Mouse (Mus musculus) liver, embryonic 14.5 days (tissue): Measurements from ENCODE around the gene St3gal4. TPM values are rescaled to one million over a fixed set of nuclear protein-coding genes. Genes with fewer than 3 reads are reported as not detected.

Experiments
- ATAC-seq: fragments of 200-750 bp; cut with Nextera tagmentation; 2 replicates; pipeline ENCODE4 v1.8.0; 2017; ENCODE audit warnings: moderate number of reproducible peaks, mild to moderate bottlenecking, moderate library complexity; ENCODE audit not compliant: insufficient read depth
- DNase-seq, 3 experiments: peaks; one replicate each; pipeline ENCODE4 v3.0.0-alpha.2; 2012 to 2013; ENCODE audit warnings: low read depth in 3 of 3, low spot score in 3 of 3
- H3K27ac ChIP-seq: fragments of 300-500 bp; sonication (generic); 2 replicates; pipeline ENCODE4 v1.5.1; 2014; ENCODE audit warnings: moderate library complexity, mild to moderate bottlenecking, control low read depth, inconsistent platforms
- H3K27me3 ChIP-seq: fragments of 300-500 bp; sonication (generic); 2 replicates; pipeline ENCODE4 v1.6.1; 2014; ENCODE audit warnings: mild to moderate bottlenecking, low read length, moderate library complexity; ENCODE audit not compliant: control insufficient read depth, insufficient read depth
- H3K36me3 ChIP-seq: fragments of 300-500 bp; sonication (generic); replicated peaks from 2 replicates; pipeline ENCODE4 v1.6.1; 2014; ENCODE audit warnings: low read depth; ENCODE audit not compliant: control insufficient read depth, insufficient read depth
- H3K4me1 ChIP-seq, 2 experiments: fragments of 200-500 bp in 1 of 2; fragments of 300-500 bp in 1 of 2; sonication (generic) in 1 of 2; replicated peaks; 2 replicates each; pipeline ENCODE4 v1.6.1; 2012 to 2014; ENCODE audit warnings: antibody characterized with exemption in 1 of 2, inconsistent platforms in 1 of 2, low read length in 1 of 2; ENCODE audit not compliant: control insufficient read depth in 2 of 2, insufficient read depth in 2 of 2
- H3K4me2 ChIP-seq: fragments of 300-500 bp; sonication (generic); 2 replicates; pipeline ENCODE4 v1.6.1; 2014; ENCODE audit warnings: low read depth, mild to moderate bottlenecking, control low read depth, moderate library complexity
- H3K4me3 ChIP-seq, 2 experiments: fragments of 200-500 bp in 1 of 2; fragments of 300-500 bp in 1 of 2; sonication (generic) in 1 of 2; 2 replicates each; pipeline ENCODE4 v1.5.1; 2012 to 2014; ENCODE audit warnings: low read depth in 2 of 2, low read length in 2 of 2, mild to moderate bottlenecking in 2 of 2, control low read depth in 1 of 2, inconsistent platforms in 1 of 2, moderate library complexity in 1 of 2; ENCODE audit not compliant: insufficient read depth in 1 of 2
- H3K9ac ChIP-seq: fragments of 300-500 bp; sonication (generic); replicated peaks from 2 replicates; pipeline ENCODE4 v1.6.1; 2014; ENCODE audit warnings: mild to moderate bottlenecking, control low read depth, moderate library complexity
- H3K9me3 ChIP-seq: fragments of 300-500 bp; sonication (generic); 2 replicates; pipeline ENCODE4 v1.6.1; 2016; ENCODE audit warnings: low read length, mixed read lengths; ENCODE audit not compliant: control insufficient read depth
- CTCF ChIP-seq: IDR thresholded peaks from 2 replicates; pipeline ENCODE4 v1.5.1; 2016; ENCODE audit warnings: antibody characterized with exemption, low read depth, control low read depth
- EP300 ChIP-seq: IDR thresholded peaks from 2 replicates; pipeline ENCODE4 v1.6.1; 2016; ENCODE audit warnings: antibody characterized with exemption, low read depth
- WGBS: fragments of 180-500 bp; shearing (Covaris S2); extraction: QIAGEN DNeasy Blood & Tissue Kit; methylation state at CpG from one replicate; pipeline ENCODE4 v1.1.7; 2014; ENCODE audit not compliant: insufficient replicate concordance; 5-methylcytosine and 5-hydroxymethylcytosine counted together
- polyA plus RNA-seq, 2 experiments: library from polyadenylated mRNA; depleted of rRNA in 1 of 2; stranded (reverse) in 1 of 2; unstranded in 1 of 2; fragments of >200 nt; fragmentation: Nextera tagmentation in 1 of 2; extraction: Ambion mirVana in 1 of 2; gene quantifications; 2 replicates each; pipeline versions ENCODE4 v1.2.1 to v1.2.3; 2012 to 2014

The St3gal4 gene
- polyA plus RNA-seq, 2 experiments, result 6.0 to 19.2 TPM

DNA sequence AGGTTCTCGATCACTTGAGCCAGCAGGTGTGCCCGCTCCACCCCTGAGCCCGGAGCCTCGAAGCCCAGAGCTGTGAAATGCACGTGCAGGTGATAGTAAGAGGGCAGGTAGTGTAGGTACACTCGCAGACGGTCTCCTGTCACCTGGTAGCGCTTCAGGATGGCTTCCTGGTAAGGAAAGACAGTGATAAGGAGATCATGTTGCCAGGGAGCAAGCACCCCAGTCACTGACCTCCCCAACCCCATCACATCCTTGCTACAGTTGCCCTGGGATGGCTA, 5.5 kb upstream of the St3gal4 start:
- no peak overlapping the region for H3K4me3 ChIP-seq
- H3K27me3 ChIP-seq, result no peaks in the 10 kb centered on the region
- no peak for TF ChIP-seq CTCF
- TF ChIP-seq EP300, result no peak
- no peak overlapping the region for H3K9ac ChIP-seq
- DNase-seq (no peak), ATAC-seq (no peak)
- peaks cover 42% of the 10 kb centered on the region for H3K36me3 ChIP-seq
- H3K9me3 ChIP-seq, result no peaks in the 10 kb centered on the region
- 77% methylated on average over 8 of the region's 8 CpGs for WGBS
- peak overlapping the region; percentile 39 for H3K27ac ChIP-seq
- peaks cover 51 to 66% of the 10 kb centered on the region in 2 experiments for H3K4me1 ChIP-seq
- H3K4me2 ChIP-seq, result no peak overlapping the region

DNA sequence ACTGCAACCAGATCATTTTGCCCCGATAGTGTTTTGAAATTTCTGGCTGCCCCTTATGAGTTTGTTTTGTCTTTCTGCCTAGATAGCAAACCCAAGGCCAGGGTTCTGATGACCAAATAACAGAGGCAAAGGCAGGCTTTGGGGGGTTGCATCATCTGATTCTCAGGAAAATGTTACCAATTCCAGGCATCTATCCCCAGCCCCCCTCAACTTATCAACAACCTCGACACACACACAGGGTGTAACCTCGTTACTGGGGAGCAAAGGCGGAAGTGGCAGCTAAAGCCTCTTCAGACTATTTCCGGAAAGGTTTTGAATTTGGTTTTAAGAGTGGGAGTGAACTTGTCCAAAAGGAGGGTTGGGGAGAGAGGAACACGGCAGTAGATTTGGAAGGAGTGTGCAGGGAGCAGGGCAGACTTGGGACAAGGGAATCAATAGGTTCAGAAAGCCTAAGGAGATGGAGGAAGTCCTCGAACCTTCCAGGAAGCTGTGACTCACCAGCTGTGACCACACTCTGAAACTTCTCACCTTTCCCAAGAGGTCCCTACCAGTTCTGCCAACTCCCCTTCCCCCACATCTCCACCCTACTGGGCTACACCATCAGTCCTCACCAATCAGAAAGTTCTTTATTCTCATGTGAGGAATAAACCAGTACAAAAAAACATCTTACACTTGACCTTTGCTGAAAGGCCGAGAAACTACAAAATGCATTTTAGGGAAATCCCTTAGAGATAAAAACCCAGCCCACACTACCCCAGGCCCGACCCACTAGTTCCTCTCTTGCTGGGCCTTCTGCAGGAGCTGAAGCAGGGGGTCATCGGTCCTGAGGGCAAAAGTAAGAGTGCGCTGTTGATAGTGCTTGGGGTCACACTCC, 5.0 kb upstream of the St3gal4 start:
- Histone ChIP-seq H3K27ac (peak overlapping the region; percentile 98), H3K9ac (peak overlapping the region; percentile 65), H3K27me3 (no peaks in the 10 kb centered on the region), H3K36me3 (peaks cover 44% of the 10 kb centered on the region), H3K4me1 (peaks cover 57 to 68% of the 10 kb centered on the region in 2 experiments), H3K9me3 (no peaks in the 10 kb centered on the region), H3K4me2 (peak overlapping the region; percentile 74), H3K4me3 (no peak overlapping the region)
- ATAC-seq (peak; percentile 59), DNase-seq (peak in 2 of 3 experiments; percentile 46 to 77)
- 17% methylated on average over 11 of the region's 11 CpGs for WGBS
- TF ChIP-seq CTCF, result no peak
- TF ChIP-seq EP300, result no peak

DNA sequence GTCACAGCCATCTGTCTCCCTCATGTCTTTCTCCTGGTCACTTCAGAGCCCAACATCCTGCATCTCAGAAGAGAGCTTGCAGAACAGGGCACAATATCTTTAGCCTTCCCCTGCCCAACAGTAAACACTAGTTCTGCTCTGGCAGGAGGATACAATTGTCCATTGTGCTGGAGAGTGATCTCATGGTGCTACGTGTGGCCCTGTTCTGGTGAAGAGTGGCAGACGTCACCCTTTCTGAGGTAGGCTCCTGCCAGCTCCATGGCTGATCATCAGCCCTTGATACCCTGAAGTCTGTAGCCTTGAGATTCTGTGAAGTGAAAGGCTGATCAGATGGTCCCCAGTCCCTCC, 4.4 kb upstream of the St3gal4 start:
- ATAC-seq (peak; percentile 47), DNase-seq (peak in 1 of 3 experiments; percentile 40)
- TF ChIP-seq CTCF, result no peak
- no peak for TF ChIP-seq EP300
- no peak overlapping the region for H3K4me3 ChIP-seq
- H3K4me2 ChIP-seq, result peak overlapping the region; percentile 74
- H3K9me3 ChIP-seq, result no peaks in the 10 kb centered on the region
- peak overlapping the region; percentile 98 for H3K27ac ChIP-seq
- H3K4me1 ChIP-seq, result peaks cover 63 to 73% of the 10 kb centered on the region in 2 experiments
- H3K9ac ChIP-seq, result peak overlapping the region; percentile 65
- H3K27me3 ChIP-seq, result no peaks in the 10 kb centered on the region
- H3K36me3 ChIP-seq, result peaks cover 41% of the 10 kb centered on the region
- WGBS, result 6% methylated on average over 2 of the region's 2 CpGs

DNA sequence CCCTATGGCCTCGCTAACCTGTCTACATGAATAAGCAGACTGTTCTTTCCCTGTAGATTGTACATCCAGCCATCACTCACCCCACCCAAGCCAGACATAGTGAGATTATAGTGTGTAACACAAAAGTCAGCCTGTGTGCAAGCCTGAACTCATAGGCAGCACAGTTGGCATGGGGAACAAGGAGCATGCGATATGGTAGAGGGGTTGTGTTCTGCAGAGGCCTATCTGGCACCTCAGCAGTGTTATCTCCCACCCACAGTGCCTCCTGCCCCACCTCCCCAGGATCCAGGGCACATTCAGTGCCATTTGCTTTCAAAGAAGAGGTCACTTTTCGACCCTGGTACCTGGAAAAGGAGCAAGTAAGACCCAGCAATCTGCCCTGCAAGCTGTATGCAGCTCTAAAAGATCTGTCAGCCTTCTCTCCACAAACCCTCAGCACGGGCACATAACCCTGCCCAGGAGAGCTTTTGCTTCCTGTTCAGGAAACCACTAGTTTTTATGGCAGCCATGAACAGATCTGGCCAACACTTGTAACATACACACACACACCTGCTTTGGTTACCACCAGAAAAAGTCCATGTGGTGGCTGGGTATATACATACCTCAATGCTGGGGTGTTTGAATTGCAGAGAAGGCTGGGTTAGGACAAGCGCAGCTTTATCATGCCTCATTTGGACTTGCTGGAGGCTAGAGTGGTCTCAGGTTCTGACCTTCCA, 3.6 kb upstream of the St3gal4 start:
- Histone ChIP-seq H3K4me3 (peak overlapping the region; percentile 12 to 33; a peak in 2 of 4 replicates), H3K4me2 (peak overlapping the region; percentile 74), H3K27me3 (no peaks in the 10 kb centered on the region), H3K9me3 (no peaks in the 10 kb centered on the region), H3K36me3 (peaks cover 37% of the 10 kb centered on the region), H3K27ac (peak overlapping the region; percentile 98), H3K9ac (peak overlapping the region; percentile 65), H3K4me1 (peaks cover 70 to 78% of the 10 kb centered on the region in 2 experiments)
- peak; percentile 89 for ATAC-seq
- TF ChIP-seq CTCF (no peak), EP300 (peak; percentile 97)
- WGBS, result 19% methylated on average over 5 of the region's 5 CpGs
- DNase-seq, result peak; percentile 85 to 92 (median 85)

DNA sequence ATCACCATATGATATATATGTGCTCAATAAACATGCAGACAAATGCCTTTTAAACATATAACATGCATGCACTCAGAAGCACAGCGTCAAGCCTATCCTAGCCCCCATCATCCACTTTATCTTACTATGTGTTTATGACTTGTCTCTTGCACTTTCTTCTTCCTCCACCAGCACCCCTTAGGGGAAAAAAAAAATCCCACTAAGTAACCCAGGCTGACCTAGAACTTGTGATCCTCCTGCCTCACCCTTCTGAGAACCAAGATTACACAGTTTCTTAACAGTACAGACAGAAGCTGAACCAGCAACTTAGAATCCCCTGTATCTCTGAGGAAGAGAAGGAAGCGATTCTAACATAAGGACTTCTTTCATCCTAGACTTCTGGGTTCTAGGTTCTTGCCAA, 505 bp downstream of the St3gal4 start:
- WGBS, result 42% methylated on average over 2 of the region's 2 CpGs
- no peak for DNase-seq
- Histone ChIP-seq H3K27me3 (no peaks in the 10 kb centered on the region), H3K4me3 (peak overlapping the region; percentile 19 to 88), H3K36me3 (peaks cover 15% of the 10 kb centered on the region), H3K4me2 (peak overlapping the region; percentile 100), H3K27ac (peak overlapping the region; percentile 94), H3K9me3 (no peaks in the 10 kb centered on the region), H3K4me1 (peaks cover 71 to 76% of the 10 kb centered on the region in 2 experiments), H3K9ac (peak overlapping the region; percentile 98)
- TF ChIP-seq CTCF, result no peak
- no peak for TF ChIP-seq EP300
- ATAC-seq, result no peak
